Mouse (Mus musculus) lung, embryonic 14.5 days (tissue): ENCODE data around the gene Ramp3. TPM values are rescaled to one million over a fixed set of nuclear protein-coding genes. Genes with fewer than 3 reads are reported as not detected.
A peak's percentile ranks its signal among the peaks of the same experiment; 100 is the strongest.
"Not testable (repeated sequence)": the region's sequence is repeated elsewhere in the genome, so short reads cannot be mapped to it uniquely, and the experiment has no call there.

Experiments used
- ATAC-seq: fragments of 200-750 bp; cut with Nextera tagmentation; 2 replicates; pipeline ENCODE4 v1.8.0; 2017; ENCODE audit warnings: mild to moderate bottlenecking, moderate TSS enrichment, moderate library complexity; ENCODE audit not compliant: insufficient read depth
- DNase-seq: peaks from one replicate; pipeline ENCODE4 v3.0.0-alpha.2; 2015
- H3K27ac ChIP-seq: fragments of 300-500 bp; sonication (generic); 2 replicates; pipeline ENCODE4 v1.5.1; 2014; ENCODE audit warnings: low read depth, mild to moderate bottlenecking, moderate library complexity
- H3K27me3 ChIP-seq: fragments of 300-500 bp; sonication (generic); 2 replicates; pipeline ENCODE4 v1.6.1; 2014; ENCODE audit warnings: low read length, control low read depth; ENCODE audit not compliant: insufficient read depth
- H3K36me3 ChIP-seq: fragments of 300-500 bp; sonication (generic); 2 replicates; pipeline ENCODE4 v1.6.1; 2014; ENCODE audit warnings: control low read depth; ENCODE audit not compliant: insufficient read depth
- H3K4me1 ChIP-seq: fragments of 300-500 bp; sonication (generic); 2 replicates; pipeline ENCODE4 v1.6.1; 2014; ENCODE audit warnings: antibody characterized with exemption, control low read depth; ENCODE audit not compliant: insufficient read depth
- H3K4me2 ChIP-seq: fragments of 300-500 bp; sonication (generic); 2 replicates; pipeline ENCODE4 v1.6.1; 2014; ENCODE audit warnings: mild to moderate bottlenecking
- H3K4me3 ChIP-seq: fragments of 300-500 bp; sonication (generic); 2 replicates; pipeline ENCODE4 v1.5.1; 2014; ENCODE audit warnings: low read depth, low read length
- H3K9ac ChIP-seq: fragments of 300-500 bp; sonication (generic); 2 replicates; pipeline ENCODE4 v1.6.1; 2014
- H3K9me3 ChIP-seq: fragments of 300-500 bp; sonication (generic); 2 replicates; pipeline ENCODE4 v1.6.1; 2016; ENCODE audit warnings: low read depth, low read length, control low read depth
- CTCF ChIP-seq: IDR thresholded peaks from 2 replicates; pipeline ENCODE4 v1.5.1; 2016; ENCODE audit warnings: antibody characterized with exemption, low read depth
- WGBS: fragments of 180-500 bp; shearing (Covaris S2); extraction: QIAGEN DNeasy Blood & Tissue Kit; methylation state at CpG from one replicate; pipeline ENCODE4 v1.1.7; 2014; 5-methylcytosine and 5-hydroxymethylcytosine counted together
- polyA plus RNA-seq: library from polyadenylated mRNA; unstranded; fragments of >200 nt; fragmentation: Nextera tagmentation; extraction: Ambion mirVana; gene quantifications from 2 replicates; pipeline ENCODE4 v1.2.1, GENCODE M21; 2014

Ramp3 gene
- polyA plus RNA-seq, 1 experiment from 2014 or later: 1.9 TPM

- DNase-seq (no peak), ATAC-seq (no peak)
- H3K4me1 ChIP-seq: no peaks in the 10 kb centered on the region
- H3K4me2 ChIP-seq: no peak overlapping the region
- no peaks in the 10 kb centered on the region for H3K9me3 ChIP-seq
- no peaks in the 10 kb centered on the region for H3K27me3 ChIP-seq
- no peak overlapping the region for H3K9ac ChIP-seq
- H3K4me3 ChIP-seq: no peak overlapping the region
- no peaks in the 10 kb centered on the region for H3K36me3 ChIP-seq
- TF ChIP-seq CTCF: no peak
- WGBS: 48% methylated on average over 9 of the region's 9 CpGs
- no peak overlapping the region for H3K27ac ChIP-seq
Measured at GRCm38 (mm10) chr11:6647831-6648724, 10.2 kb upstream of the Ramp3 start.

- Histone ChIP-seq H3K9ac (no peak overlapping the region), H3K27ac (no peak overlapping the region), H3K4me2 (no peak overlapping the region), H3K27me3 (no peaks in the 10 kb centered on the region), H3K36me3 (no peaks in the 10 kb centered on the region), H3K4me1 (no peaks in the 10 kb centered on the region), H3K9me3 (no peaks in the 10 kb centered on the region), H3K4me3 (no peak overlapping the region)
- ATAC-seq (no peak), DNase-seq (no peak)
- WGBS: 57% methylated on average over 7 of the region's 7 CpGs
- no peak for TF ChIP-seq CTCF
Measured at GRCm38 (mm10) chr11:6650519-6650918, 7.8 kb upstream of the Ramp3 start.

DNA sequence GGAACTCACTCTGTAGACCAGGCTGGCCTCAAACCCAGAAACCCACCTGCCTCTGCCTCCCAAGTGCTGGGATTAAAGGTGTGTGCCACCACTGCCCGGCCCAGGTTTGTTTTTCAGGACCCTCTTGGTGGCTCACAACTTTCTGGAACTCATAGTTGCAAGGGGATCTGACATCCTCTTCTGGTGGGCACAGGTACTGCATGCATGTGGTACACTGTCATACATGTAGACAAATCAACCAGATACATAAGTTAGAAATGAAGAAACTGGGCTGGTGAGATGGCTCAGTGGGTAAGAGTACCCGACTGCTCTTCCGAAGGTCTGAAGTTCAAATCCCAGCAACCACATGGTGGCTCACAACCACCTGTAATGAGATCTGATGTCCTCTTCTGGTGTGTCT lies 5.3 kb upstream of the Ramp3 start:
- DNase-seq, H3K4me2 ChIP-seq, H3K4me1 ChIP-seq, H3K9me3 ChIP-seq, ATAC-seq, H3K4me3 ChIP-seq, H3K36me3 ChIP-seq, H3K27ac ChIP-seq, H3K9ac ChIP-seq, H3K27me3 ChIP-seq: not testable (repeated sequence)
- 84% methylated on average over 3 of the region's 3 CpGs for WGBS
- peak; percentile 60 for TF ChIP-seq CTCF

GRCm38 (mm10) chr11:6654903-6655302 lies 3.4 kb upstream of the Ramp3 start:
- DNase-seq (peak; percentile 96), ATAC-seq (peak; percentile 63)
- H3K4me1 ChIP-seq: no peaks in the 10 kb centered on the region
- no peaks in the 10 kb centered on the region for H3K9me3 ChIP-seq
- no peak overlapping the region for H3K27ac ChIP-seq
- H3K27me3 ChIP-seq: no peaks in the 10 kb centered on the region
- H3K36me3 ChIP-seq: no peaks in the 10 kb centered on the region
- no peak overlapping the region for H3K9ac ChIP-seq
- no peak overlapping the region for H3K4me3 ChIP-seq
- peak; percentile 90 for TF ChIP-seq CTCF
- no peak overlapping the region for H3K4me2 ChIP-seq
- WGBS: 3% methylated on average over 2 of the region's 2 CpGs

DNA sequence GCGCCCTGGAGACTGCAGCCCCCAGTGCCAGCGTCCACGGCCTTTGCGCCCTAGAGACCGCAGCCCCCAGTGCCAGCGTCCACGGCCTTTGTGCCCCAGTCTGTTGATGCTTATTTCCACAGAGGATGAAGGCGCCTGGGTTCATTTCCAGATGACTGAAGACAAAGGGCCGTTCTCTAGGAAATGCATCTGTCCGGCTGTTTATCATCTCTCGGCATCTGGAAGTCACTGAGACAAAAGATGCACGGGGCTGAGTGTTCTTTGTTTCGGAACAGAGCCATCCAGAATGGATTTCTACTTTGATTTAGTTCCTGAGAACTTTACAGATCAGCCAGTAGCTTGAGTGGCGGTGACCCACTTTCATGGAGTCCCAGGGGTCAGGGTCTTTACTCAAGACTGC lies 2.9 kb downstream of the Ramp3 start:
- no peaks in the 10 kb centered on the region for H3K36me3 ChIP-seq
- ATAC-seq (no peak), DNase-seq (no peak)
- no peaks in the 10 kb centered on the region for H3K9me3 ChIP-seq
- TF ChIP-seq CTCF: no peak
- H3K27me3 ChIP-seq: no peaks in the 10 kb centered on the region
- no peak overlapping the region for H3K4me2 ChIP-seq
- 72% methylated on average over 14 of the region's 14 CpGs for WGBS
- no peak overlapping the region for H3K4me3 ChIP-seq
- H3K4me1 ChIP-seq: no peaks in the 10 kb centered on the region
- H3K9ac ChIP-seq: no peak overlapping the region
- H3K27ac ChIP-seq: no peak overlapping the region

- Histone ChIP-seq H3K27me3 (no peaks in the 10 kb centered on the region), H3K27ac (no peak overlapping the region), H3K4me2 (no peak overlapping the region), H3K36me3 (no peaks in the 10 kb centered on the region), H3K9me3 (no peaks in the 10 kb centered on the region), H3K4me1 (no peaks in the 10 kb centered on the region), H3K9ac (no peak overlapping the region), H3K4me3 (no peak overlapping the region)
- no peak for TF ChIP-seq CTCF
- ATAC-seq: no peak
- DNase-seq: no peak
- WGBS: 66% methylated on average over 2 of the region's 2 CpGs
Measured at GRCm38 (mm10) chr11:6666634-6667033, 8.3 kb downstream of the Ramp3 start.

DNA sequence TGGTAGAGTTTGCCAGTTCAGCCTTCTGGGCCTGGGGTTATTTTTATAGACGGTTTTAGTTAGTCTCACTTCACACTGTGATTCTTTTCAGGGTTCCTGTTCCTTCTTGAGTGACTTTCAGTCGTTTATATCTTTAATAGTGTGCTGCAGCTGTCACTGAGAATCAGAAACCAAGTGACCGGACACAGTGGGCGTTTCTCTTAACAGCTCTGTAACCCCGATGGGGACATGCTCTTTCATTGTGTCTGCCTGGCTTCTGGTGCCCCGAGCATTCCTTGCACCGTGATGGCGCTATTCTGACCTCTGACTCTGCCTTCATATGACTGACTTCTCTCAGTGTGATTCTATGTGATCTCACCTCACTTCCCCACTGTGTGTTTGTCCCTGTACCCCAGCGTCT lies 10.7 kb downstream of the Ramp3 start:
- 55% methylated on average over 9 of the region's 9 CpGs for WGBS
- Histone ChIP-seq H3K9ac (no peak overlapping the region), H3K36me3 (no peaks in the 10 kb centered on the region), H3K4me3 (no peak overlapping the region), H3K4me1 (no peaks in the 10 kb centered on the region), H3K27ac (no peak overlapping the region), H3K4me2 (no peak overlapping the region), H3K27me3 (no peaks in the 10 kb centered on the region), H3K9me3 (no peaks in the 10 kb centered on the region)
- ATAC-seq: no peak
- TF ChIP-seq CTCF: no peak
- no peak for DNase-seq
